Comparison of ENCODE assay signal across 12 mouse cellular contexts in the genomic region with DNA sequence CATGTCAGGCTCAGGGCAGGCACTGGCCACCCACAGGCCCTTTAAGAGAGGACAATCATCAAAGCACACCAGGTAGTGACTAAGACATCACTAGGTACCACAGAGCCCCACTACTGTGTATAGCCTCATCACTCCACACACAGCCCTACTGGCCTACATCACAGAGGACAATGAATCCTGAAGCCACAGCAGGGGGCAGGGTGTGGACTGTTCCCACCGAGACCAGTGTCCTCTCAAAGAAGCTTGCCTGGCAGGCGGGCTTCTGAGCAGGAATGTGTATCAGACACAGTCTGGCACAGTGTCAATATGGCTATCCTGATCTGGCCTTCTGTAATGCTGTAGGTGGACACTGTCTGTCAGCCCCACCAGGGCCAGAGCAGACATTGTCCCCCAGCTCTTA. TPM values are rescaled to one million over a fixed set of nuclear protein-coding genes. Genes with fewer than 3 reads are reported as not detected.
A peak's percentile ranks its signal among the peaks of the same experiment; 100 is the strongest.
DNase-seq lines count a peak whose midpoint lies in the region; ATAC-seq and TF ChIP-seq lines count a peak whose summit lies in the region.
"Had no signal": no experiment of that assay in that cellular context is flagged by ENCODE, and none has a peak within 500 bp of the region (broad histone marks: within the 10 kb centered on the region; RNA-seq: fewer than 3 reads in every experiment).

No protein-coding gene starts in this region.

- no peak overlapping the region for H3K9ac ChIP-seq in kidney, embryonic 16.5 days (replicated peaks; ENCODE audit: low read length)
- no peak overlapping the region for H3K9ac ChIP-seq in kidney, embryonic 15.5 days
- no peak overlapping the region for H3K9ac ChIP-seq in liver, embryonic 14.5 days (replicated peaks)
- H3K9ac ChIP-seq: lung, embryonic 15.5 days had no signal

- TF ChIP-seq EP300 in liver, embryonic 14.5 days (IDR thresholded peaks at IDR 0.05; ENCODE audit: low read depth): no peak

- DNase-seq in frontal cortex, postnatal 10 days (ENCODE audit: low spot score in 2 of 2): no peak
- DNase-seq in ZHBTc4 (ENCODE audit: low read depth, low spot score): peak; percentile 35
- no peak for DNase-seq in liver, embryonic 14.5 days (ENCODE audit: low read depth in 3 of 3, low spot score in 3 of 3)
- no peak for DNase-seq in right cerebral cortex, postnatal 4 days
- no peak for DNase-seq in layer of hippocampus, adult 9-11 months
- DNase-seq: adrenal gland, postnatal 25 days; kidney, postnatal 4 days had no signal

- no peaks in the 10 kb centered on the region for H3K36me3 ChIP-seq in kidney, embryonic 16.5 days (ENCODE audit: insufficient read depth, low read length)
- 0 out of 2 replicates have a peak, but pooled peaks cover 9% of the 10 kb centered on the region for H3K36me3 ChIP-seq in kidney, embryonic 15.5 days
- no peaks in the 10 kb centered on the region for H3K36me3 ChIP-seq in liver, embryonic 14.5 days (replicated peaks; ENCODE audit: control insufficient read depth, insufficient read depth, low read depth)

- H3K4me2 ChIP-seq in kidney, embryonic 16.5 days (replicated peaks; ENCODE audit: low read depth, low read length): no peak overlapping the region
- H3K4me2 ChIP-seq in kidney, embryonic 15.5 days: no peak overlapping the region
- H3K4me2 ChIP-seq in liver, embryonic 14.5 days (ENCODE audit: low read depth): no peak overlapping the region
- H3K4me2 ChIP-seq: lung, embryonic 15.5 days had no signal

- no peak overlapping the region for H3K4me3 ChIP-seq in kidney, embryonic 16.5 days (ENCODE audit: low read length)
- no peak overlapping the region for H3K4me3 ChIP-seq in kidney, embryonic 15.5 days (replicated peaks)
- H3K4me3 ChIP-seq in liver, embryonic 14.5 days (ENCODE audit: insufficient read depth in 1 of 2, low read depth in 2 of 2, low read length in 2 of 2): no peak overlapping the region
- H3K4me3 ChIP-seq: lung, embryonic 15.5 days had no signal

- TF ChIP-seq CTCF in liver, embryonic 14.5 days (IDR thresholded peaks at IDR 0.05; ENCODE audit: low read depth): no peak

- ATAC-seq in frontal cortex, adult (ENCODE audit: low TSS enrichment): peak; percentile 51; the same call in 1 of the 2 replicates
- 0 out of 2 replicates have a peak, but pooled peaks have one; percentile 32 for ATAC-seq in kidney, embryonic 16.5 days (ENCODE audit: low FRiP score, low TSS enrichment)
- no peak for ATAC-seq in kidney, embryonic 15.5 days (replicated peaks; ENCODE audit: low FRiP score)
- ATAC-seq in liver, embryonic 14.5 days (ENCODE audit: insufficient read depth): peak; percentile 23; the same call in 1 of the 2 replicates

- WGBS in kidney, embryonic 16.5 days: 80% methylated on average over 2 of the region's 2 CpGs
- 75% methylated on average over 2 of the region's 2 CpGs for WGBS in kidney, embryonic 15.5 days
- WGBS in liver, embryonic 14.5 days (ENCODE audit: insufficient replicate concordance): 69% methylated on average over 2 of the region's 2 CpGs

- peaks cover 11% of the 10 kb centered on the region for H3K4me1 ChIP-seq in kidney, embryonic 16.5 days (ENCODE audit: insufficient read depth, low read length)
- peaks cover 30% of the 10 kb centered on the region for H3K4me1 ChIP-seq in kidney, embryonic 15.5 days
- peaks cover 0 to 15% of the 10 kb centered on the region in 2 experiments; a peak in 3 of 4 replicates for H3K4me1 ChIP-seq in liver, embryonic 14.5 days (replicated peaks; ENCODE audit: control insufficient read depth in 2 of 2, insufficient read depth in 2 of 2, low read length in 1 of 2)

- no peak overlapping the region for H3K27ac ChIP-seq in kidney, embryonic 16.5 days (ENCODE audit: low read length)
- no peak overlapping the region for H3K27ac ChIP-seq in kidney, embryonic 15.5 days
- no peak overlapping the region for H3K27ac ChIP-seq in liver, embryonic 14.5 days

- no peaks in the 10 kb centered on the region for H3K9me3 ChIP-seq in kidney, embryonic 16.5 days (ENCODE audit: low read length)
- no peaks in the 10 kb centered on the region for H3K9me3 ChIP-seq in kidney, embryonic 15.5 days (replicated peaks)
- H3K9me3 ChIP-seq in liver, embryonic 14.5 days (ENCODE audit: control insufficient read depth, low read length): no peaks in the 10 kb centered on the region
- H3K9me3 ChIP-seq: lung, embryonic 15.5 days had no signal

- no peaks in the 10 kb centered on the region for H3K27me3 ChIP-seq in kidney, embryonic 16.5 days (ENCODE audit: insufficient read depth, low read length)
- no peaks in the 10 kb centered on the region for H3K27me3 ChIP-seq in kidney, embryonic 15.5 days
- no peaks in the 10 kb centered on the region for H3K27me3 ChIP-seq in liver, embryonic 14.5 days (ENCODE audit: control insufficient read depth, insufficient read depth, low read length)
- H3K27me3 ChIP-seq: lung, embryonic 15.5 days had no signal

RNA-seq across cellular contexts. Expression of gene Klhl26, which starts 6.8 kb away (rescaled TPM):
- 25.0 and 26.8 TPM in 2 replicates for polyA plus RNA-seq in kidney, embryonic 16.5 days (2015; fragmentation: Nextera tagmentation; extraction: Ambion mirVana)
- polyA plus RNA-seq in kidney, embryonic 15.5 days (2015; fragmentation: Nextera tagmentation; extraction: Ambion mirVana): 20.0 and 23.5 TPM in 2 replicates
- polyA plus RNA-seq in liver, embryonic 14.5 days (2012; rRNA removed): 6.5 and 7.1 TPM in 2 replicates
- polyA plus RNA-seq in liver, embryonic 14.5 days (2014; fragmentation: Nextera tagmentation; extraction: Ambion mirVana): 5.0 and 6.0 TPM in 2 replicates

RNA-seq across cellular contexts. Expression of gene Tmem59l, which starts 17.2 kb away (rescaled TPM):
- polyA plus RNA-seq in kidney, embryonic 16.5 days (2015; fragmentation: Nextera tagmentation; extraction: Ambion mirVana): 6.5 and 7.0 TPM in 2 replicates
- polyA plus RNA-seq in kidney, embryonic 15.5 days (2015; fragmentation: Nextera tagmentation; extraction: Ambion mirVana): 5.9 and 6.0 TPM in 2 replicates
- polyA plus RNA-seq in liver, embryonic 14.5 days (2012; rRNA removed): 0.03 and 0.09 TPM in 2 replicates
- polyA plus RNA-seq in liver, embryonic 14.5 days (2014; fragmentation: Nextera tagmentation; extraction: Ambion mirVana): not detected in 2 replicates
- polyA plus RNA-seq: spleen, adult 2 months had no signal

RNA-seq across cellular contexts. Expression of gene Crlf1, which starts 23.0 kb away (rescaled TPM):
- polyA plus RNA-seq in kidney, embryonic 16.5 days (2015; fragmentation: Nextera tagmentation; extraction: Ambion mirVana): 29.3 and 30.7 TPM in 2 replicates
- polyA plus RNA-seq in kidney, embryonic 15.5 days (2015; fragmentation: Nextera tagmentation; extraction: Ambion mirVana): 21.1 and 24.1 TPM in 2 replicates
- 1.5 and 1.9 TPM in 2 replicates for polyA plus RNA-seq in liver, embryonic 14.5 days (2012; rRNA removed)
- 3.7 and 4.0 TPM in 2 replicates for polyA plus RNA-seq in liver, embryonic 14.5 days (2014; fragmentation: Nextera tagmentation; extraction: Ambion mirVana)

RNA-seq across cellular contexts. Expression of gene Crtc1, which starts 30.6 kb away (rescaled TPM):
- 19.9 and 22.3 TPM in 2 replicates for polyA plus RNA-seq in kidney, embryonic 16.5 days (2015; fragmentation: Nextera tagmentation; extraction: Ambion mirVana)
- polyA plus RNA-seq in kidney, embryonic 15.5 days (2015; fragmentation: Nextera tagmentation; extraction: Ambion mirVana): 17.9 and 21.0 TPM in 2 replicates
- 3.9 and 4.5 TPM in 2 replicates for polyA plus RNA-seq in liver, embryonic 14.5 days (2012; rRNA removed)
- 2.9 and 3.9 TPM in 2 replicates for polyA plus RNA-seq in liver, embryonic 14.5 days (2014; fragmentation: Nextera tagmentation; extraction: Ambion mirVana)

RNA-seq across cellular contexts. Expression of gene Rex1bd, which starts 36.6 kb away (rescaled TPM):
- 133 and 135 TPM in 2 replicates for polyA plus RNA-seq in kidney, embryonic 16.5 days (2015; fragmentation: Nextera tagmentation; extraction: Ambion mirVana)
- polyA plus RNA-seq in kidney, embryonic 15.5 days (2015; fragmentation: Nextera tagmentation; extraction: Ambion mirVana): 128 and 133 TPM in 2 replicates
- polyA plus RNA-seq in liver, embryonic 14.5 days (2012; rRNA removed): 55.1 and 71.6 TPM in 2 replicates
- polyA plus RNA-seq in liver, embryonic 14.5 days (2014; fragmentation: Nextera tagmentation; extraction: Ambion mirVana): 72.0 and 74.2 TPM in 2 replicates
